Mouse (Mus musculus): ENCODE results near the gene Mrpl23. TPM values are rescaled to one million over a fixed set of nuclear protein-coding genes. Genes with fewer than 3 reads are reported as not detected.

The Mrpl23 gene
- total and polyA plus RNA-seq, 2 experiments from 2014 or later = 25.5 to 73.5 TPM

GRCm38 (mm10) chr7:142555366-142556088, 23.0 kb downstream of the Mrpl23 start:
- H3K27me3 ChIP-seq (ENCODE audit: insufficient read depth, low read length) = no peaks in the 10 kb centered on the region
- TF ChIP-seq CTCF (IDR thresholded peaks at IDR 0.05; ENCODE audit: low read depth) = no peak
- ATAC-seq (no peak), DNase-seq (no peak)
- no peak overlapping the region for H3K9ac ChIP-seq
- no peak overlapping the region for H3K27ac ChIP-seq (ENCODE audit: low read depth, low read length)
- H3K9me3 ChIP-seq (ENCODE audit: low read length) = no peaks in the 10 kb centered on the region
- H3K4me1 ChIP-seq (ENCODE audit: insufficient read depth) = no peaks in the 10 kb centered on the region
- H3K4me2 ChIP-seq (ENCODE audit: low read depth) = no peak overlapping the region
- 91% methylated on average over 8 of the region's 8 CpGs for WGBS
- no peaks in the 10 kb centered on the region for H3K36me3 ChIP-seq (ENCODE audit: insufficient read depth)
- no peak overlapping the region for H3K4me3 ChIP-seq (ENCODE audit: low read depth, low read length)

GRCm38 (mm10) chr7:142556089-142556476, 23.6 kb downstream of the Mrpl23 start:
- no peak for ATAC-seq
- no peak overlapping the region for H3K27ac ChIP-seq (ENCODE audit: low read depth, low read length)
- no peak overlapping the region for H3K9ac ChIP-seq
- no peak overlapping the region for H3K4me2 ChIP-seq (ENCODE audit: low read depth)
- no peak for TF ChIP-seq CTCF (IDR thresholded peaks at IDR 0.05; ENCODE audit: low read depth)
- no peak overlapping the region for H3K4me3 ChIP-seq (ENCODE audit: low read depth, low read length)
- no peaks in the 10 kb centered on the region for H3K9me3 ChIP-seq (ENCODE audit: low read length)
- H3K4me1 ChIP-seq (ENCODE audit: insufficient read depth) = no peaks in the 10 kb centered on the region
- no peaks in the 10 kb centered on the region for H3K36me3 ChIP-seq (ENCODE audit: insufficient read depth)
- H3K27me3 ChIP-seq (ENCODE audit: insufficient read depth, low read length) = no peaks in the 10 kb centered on the region
- 94% methylated on average over 2 of the region's 2 CpGs for WGBS
- no peak for DNase-seq

- no peaks in the 10 kb centered on the region for H3K4me1 ChIP-seq (ENCODE audit: insufficient read depth)
- no peaks in the 10 kb centered on the region for H3K27me3 ChIP-seq (ENCODE audit: insufficient read depth, low read length)
- no peak overlapping the region for H3K27ac ChIP-seq (ENCODE audit: low read depth, low read length)
- H3K4me3 ChIP-seq (ENCODE audit: low read depth, low read length) = no peak overlapping the region
- no peak for TF ChIP-seq CTCF (IDR thresholded peaks at IDR 0.05; ENCODE audit: low read depth)
- no peak overlapping the region for H3K9ac ChIP-seq
- no peak overlapping the region for H3K4me2 ChIP-seq (ENCODE audit: low read depth)
- no peaks in the 10 kb centered on the region for H3K36me3 ChIP-seq (ENCODE audit: insufficient read depth)
- ATAC-seq (no peak), DNase-seq (no peak)
- 22% methylated on average over 6 of the region's 6 CpGs for WGBS
- H3K9me3 ChIP-seq (ENCODE audit: low read length) = no peaks in the 10 kb centered on the region
These were observed 25.2 kb downstream of the Mrpl23 start for GRCm38 (mm10) chr7:142557696-142558095.

GRCm38 (mm10) chr7:142558511-142559146, 26.1 kb downstream of the Mrpl23 start:
- no peak overlapping the region for H3K4me2 ChIP-seq (ENCODE audit: low read depth)
- 92% methylated on average over 9 of the region's 9 CpGs for WGBS
- H3K27ac ChIP-seq (ENCODE audit: low read depth, low read length) = no peak overlapping the region
- no peak for DNase-seq
- no peaks in the 10 kb centered on the region for H3K9me3 ChIP-seq (ENCODE audit: low read length)
- H3K4me3 ChIP-seq (ENCODE audit: low read depth, low read length) = no peak overlapping the region
- no peak for TF ChIP-seq CTCF (IDR thresholded peaks at IDR 0.05; ENCODE audit: low read depth)
- no peaks in the 10 kb centered on the region for H3K4me1 ChIP-seq (ENCODE audit: insufficient read depth)
- no peaks in the 10 kb centered on the region for H3K27me3 ChIP-seq (ENCODE audit: insufficient read depth, low read length)
- no peaks in the 10 kb centered on the region for H3K36me3 ChIP-seq (ENCODE audit: insufficient read depth)
- no peak overlapping the region for H3K9ac ChIP-seq
- ATAC-seq = no peak

- no peak overlapping the region for H3K9ac ChIP-seq
- TF ChIP-seq CTCF (IDR thresholded peaks at IDR 0.05; ENCODE audit: low read depth) = no peak
- H3K4me2 ChIP-seq (ENCODE audit: low read depth) = no peak overlapping the region
- ATAC-seq = no peak
- no peak overlapping the region for H3K4me3 ChIP-seq (ENCODE audit: low read depth, low read length)
- no peaks in the 10 kb centered on the region for H3K4me1 ChIP-seq (ENCODE audit: insufficient read depth)
- no peaks in the 10 kb centered on the region for H3K27me3 ChIP-seq (ENCODE audit: insufficient read depth, low read length)
- DNase-seq = no peak
- H3K36me3 ChIP-seq (ENCODE audit: insufficient read depth) = no peaks in the 10 kb centered on the region
- H3K27ac ChIP-seq (ENCODE audit: low read depth, low read length) = no peak overlapping the region
- 69% methylated on average over 5 of the region's 5 CpGs for WGBS
- H3K9me3 ChIP-seq (ENCODE audit: low read length) = no peaks in the 10 kb centered on the region
These were observed 27.2 kb downstream of the Mrpl23 start for GRCm38 (mm10) chr7:142559651-142560175.

- no peak overlapping the region for H3K4me3 ChIP-seq (ENCODE audit: low read depth, low read length)
- H3K9ac ChIP-seq = no peak overlapping the region
- no peaks in the 10 kb centered on the region for H3K4me1 ChIP-seq (ENCODE audit: insufficient read depth)
- no peaks in the 10 kb centered on the region for H3K36me3 ChIP-seq (ENCODE audit: insufficient read depth)
- DNase-seq = no peak
- TF ChIP-seq CTCF (IDR thresholded peaks at IDR 0.05; ENCODE audit: low read depth) = no peak
- no peak overlapping the region for H3K27ac ChIP-seq (ENCODE audit: low read depth, low read length)
- ATAC-seq = no peak
- no peaks in the 10 kb centered on the region for H3K9me3 ChIP-seq (ENCODE audit: low read length)
- 39% methylated on average over 18 of the region's 18 CpGs for WGBS
- H3K27me3 ChIP-seq (ENCODE audit: insufficient read depth, low read length) = no peaks in the 10 kb centered on the region
- no peak overlapping the region for H3K4me2 ChIP-seq (ENCODE audit: low read depth)
These were observed 28.7 kb downstream of the Mrpl23 start for GRCm38 (mm10) chr7:142560942-142561855.

Data from forebrain, postnatal 0 days (tissue).